Mouse (Mus musculus) liver, embryonic 11.5 days (tissue): ENCODE data around the gene Notch1. TPM values are rescaled to one million over a fixed set of nuclear protein-coding genes. Genes with fewer than 3 reads are reported as not detected.

ENCODE experiments used
- ATAC-seq: fragments of 200-750 bp; cut with Nextera tagmentation; replicated peaks from 2 replicates; pipeline ENCODE4 v1.8.0; 2017; ENCODE audit warnings: moderate number of reproducible peaks, mild to moderate bottlenecking, moderate TSS enrichment, moderate library complexity; ENCODE audit not compliant: low FRiP score
- DNase-seq: peaks from one replicate; pipeline ENCODE4 v3.0.0-alpha.2; 2017; ENCODE audit warnings: low spot score
- H3K27ac ChIP-seq: fragments of 300-500 bp; sonication (generic); 2 replicates; pipeline ENCODE4 v1.5.1; 2014; ENCODE audit warnings: mild to moderate bottlenecking, low read depth, low read length, control low read depth
- H3K27me3 ChIP-seq: fragments of 300-500 bp; sonication (generic); replicated peaks from 2 replicates; pipeline ENCODE4 v1.6.1; 2014; ENCODE audit warnings: low read length, mixed read lengths; ENCODE audit not compliant: control insufficient read depth, insufficient read depth
- H3K36me3 ChIP-seq: fragments of 300-500 bp; sonication (generic); 2 replicates; pipeline ENCODE4 v1.6.1; 2014; ENCODE audit warnings: mild to moderate bottlenecking, low read length, moderate library complexity, mixed read lengths; ENCODE audit not compliant: control insufficient read depth, insufficient read depth
- H3K4me1 ChIP-seq: fragments of 300-500 bp; sonication (generic); replicated peaks from 2 replicates; pipeline ENCODE4 v1.6.1; 2014; ENCODE audit warnings: low read length, mixed read lengths; ENCODE audit not compliant: control insufficient read depth, insufficient read depth
- H3K4me2 ChIP-seq: fragments of 300-500 bp; sonication (generic); 2 replicates; pipeline ENCODE4 v1.6.1; 2014; ENCODE audit warnings: mild to moderate bottlenecking, control low read depth, moderate library complexity
- H3K4me3 ChIP-seq: fragments of 300-500 bp; sonication (generic); 2 replicates; pipeline ENCODE4 v1.5.1; 2014; ENCODE audit warnings: low read depth, low read length, control low read depth
- H3K9ac ChIP-seq: fragments of 300-500 bp; sonication (generic); 2 replicates; pipeline ENCODE4 v1.6.1; 2014; ENCODE audit warnings: low read depth, low read length, control low read depth
- H3K9me3 ChIP-seq: fragments of 300-500 bp; sonication (generic); 2 replicates; pipeline ENCODE4 v1.6.1; 2016; ENCODE audit warnings: low read length, inconsistent platforms, mixed read lengths; ENCODE audit not compliant: control insufficient read depth
- WGBS: fragments of 180-500 bp; shearing (Covaris S2); extraction: QIAGEN DNeasy Blood & Tissue Kit; methylation state at CpG from one replicate; pipeline ENCODE4 v1.1.7; 2014; 5-methylcytosine and 5-hydroxymethylcytosine counted together
- polyA plus RNA-seq: library from polyadenylated mRNA; unstranded; fragments of >200 nt; fragmentation: Nextera tagmentation; extraction: Ambion mirVana; gene quantifications from 2 replicates; pipeline ENCODE4 v1.2.1, GENCODE M21; 2014

The Notch1 gene
- polyA plus RNA-seq, 1 experiment from 2014 or later: 7.1 TPM

GRCm38 (mm10) chr2:26507961-26508391 is 8.5 kb downstream of the Notch1 start:
- Histone ChIP-seq H3K4me3 (no peak overlapping the region), H3K36me3 (no peaks in the 10 kb centered on the region), H3K9me3 (no peaks in the 10 kb centered on the region), H3K27ac (no peak overlapping the region), H3K4me1 (peaks cover 17% of the 10 kb centered on the region), H3K27me3 (peaks cover 17% of the 10 kb centered on the region), H3K9ac (no peak overlapping the region), H3K4me2 (no peak overlapping the region)
- 26% methylated on average over 6 of the region's 6 CpGs for WGBS
- ATAC-seq (no peak), DNase-seq (no peak)

- peak overlapping the region; percentile 13; the same call in 1 of the 2 replicates for H3K27ac ChIP-seq
- no peak overlapping the region for H3K4me3 ChIP-seq
- no peak overlapping the region for H3K4me2 ChIP-seq
- H3K27me3 ChIP-seq: peaks cover 22% of the 10 kb centered on the region
- peaks cover 15% of the 10 kb centered on the region for H3K4me1 ChIP-seq
- WGBS: 15% methylated on average over 7 of the region's 7 CpGs
- no peaks in the 10 kb centered on the region for H3K9me3 ChIP-seq
- ATAC-seq (peak; percentile 22; the same call in 1 of the 2 replicates), DNase-seq (no peak)
- no peak overlapping the region for H3K9ac ChIP-seq
- no peaks in the 10 kb centered on the region for H3K36me3 ChIP-seq
These were observed 9.0 kb downstream of the Notch1 start for GRCm38 (mm10) chr2:26507481-26507886.

- Histone ChIP-seq H3K4me2 (no peak overlapping the region), H3K4me1 (peaks cover 15% of the 10 kb centered on the region), H3K4me3 (no peak overlapping the region), H3K27ac (peak overlapping the region; percentile 13; the same call in 1 of the 2 replicates), H3K36me3 (no peaks in the 10 kb centered on the region), H3K9ac (no peak overlapping the region), H3K9me3 (no peaks in the 10 kb centered on the region), H3K27me3 (peaks cover 28% of the 10 kb centered on the region)
- DNase-seq (no peak), ATAC-seq (no peak)
- 89% methylated on average over 3 of the region's 3 CpGs for WGBS
These were observed 9.7 kb downstream of the Notch1 start for GRCm38 (mm10) chr2:26506746-26507280.

- peak overlapping the region; percentile 83 for H3K4me2 ChIP-seq
- no peak overlapping the region for H3K27ac ChIP-seq
- H3K4me3 ChIP-seq: no peak overlapping the region
- DNase-seq (no peak), ATAC-seq (no peak)
- H3K36me3 ChIP-seq: no peaks in the 10 kb centered on the region
- H3K9ac ChIP-seq: no peak overlapping the region
- no peaks in the 10 kb centered on the region for H3K9me3 ChIP-seq
- WGBS: 70% methylated on average over 9 of the region's 9 CpGs
- peaks cover 38% of the 10 kb centered on the region for H3K27me3 ChIP-seq
- peaks cover 15% of the 10 kb centered on the region for H3K4me1 ChIP-seq
These were observed 11.5 kb downstream of the Notch1 start for GRCm38 (mm10) chr2:26504772-26505480.

GRCm38 (mm10) chr2:26503661-26504575 is 12.5 kb downstream of the Notch1 start:
- H3K4me2 ChIP-seq: peak overlapping the region; percentile 83
- peaks cover 15% of the 10 kb centered on the region for H3K4me1 ChIP-seq
- peak overlapping the region; percentile 64 for H3K9ac ChIP-seq
- peak; percentile 84 for DNase-seq
- H3K4me3 ChIP-seq: peak overlapping the region; percentile 64
- H3K9me3 ChIP-seq: no peaks in the 10 kb centered on the region
- 4% methylated on average over 38 of the region's 59 CpGs for WGBS
- no peaks in the 10 kb centered on the region for H3K36me3 ChIP-seq
- H3K27ac ChIP-seq: peak overlapping the region; percentile 16; the same call in 1 of the 2 replicates
- ATAC-seq: peak; percentile 78
- peaks cover 38% of the 10 kb centered on the region for H3K27me3 ChIP-seq

GRCm38 (mm10) chr2:26502863-26503631 is 13.4 kb downstream of the Notch1 start:
- under 1% methylated on average over 55 of the region's 57 CpGs for WGBS
- Histone ChIP-seq H3K4me3 (peak overlapping the region; percentile 64), H3K4me1 (peaks cover 15% of the 10 kb centered on the region), H3K36me3 (no peaks in the 10 kb centered on the region), H3K27ac (peak overlapping the region; percentile 16; the same call in 1 of the 2 replicates), H3K9me3 (no peaks in the 10 kb centered on the region), H3K4me2 (peak overlapping the region; percentile 83), H3K9ac (peak overlapping the region; percentile 64), H3K27me3 (peaks cover 38% of the 10 kb centered on the region)
- DNase-seq (peak; percentile 65), ATAC-seq (0 out of 2 replicates have a peak, but pooled peaks have one; percentile 3)

GRCm38 (mm10) chr2:26502299-26502862 is 14.1 kb downstream of the Notch1 start:
- ATAC-seq: no peak
- no peaks in the 10 kb centered on the region for H3K36me3 ChIP-seq
- no peak overlapping the region for H3K27ac ChIP-seq
- peaks cover 18% of the 10 kb centered on the region for H3K4me1 ChIP-seq
- no peaks in the 10 kb centered on the region for H3K9me3 ChIP-seq
- peak overlapping the region; percentile 83 for H3K4me2 ChIP-seq
- DNase-seq: no peak
- H3K4me3 ChIP-seq: peak overlapping the region; percentile 64
- peak overlapping the region; percentile 64 for H3K9ac ChIP-seq
- WGBS: under 1% methylated on average over 33 of the region's 33 CpGs
- H3K27me3 ChIP-seq: peaks cover 38% of the 10 kb centered on the region
